ENCODE assay signal across 8 mouse cellular contexts in genomic region chr12:99639847-99640213, GRCm38 (mm10).
DNase-seq lines count a peak whose midpoint lies in the region; ATAC-seq lines count a peak whose summit lies in the region.

No protein-coding gene starts in this region.

- H3K9me3 ChIP-seq in megakaryocyte, embryonic 14.5 days: peaks cover 46% of the 10 kb centered on the region
- H3K9me3 ChIP-seq in hindbrain, embryonic 14.5 days (ENCODE audit: control insufficient read depth, low read length): peaks cover 17% of the 10 kb centered on the region; the same call in 1 of the 2 replicates
- peaks cover 10% of the 10 kb centered on the region; the same call in 1 of the 2 replicates for H3K9me3 ChIP-seq in midbrain, embryonic 14.5 days (ENCODE audit: control insufficient read depth, low read length)

- H3K4me3 ChIP-seq in megakaryocyte, embryonic 14.5 days (replicated peaks): peak overlapping the region; percentile 89
- H3K4me3 ChIP-seq in hindbrain, embryonic 14.5 days (replicated peaks; ENCODE audit: low read length): no peak overlapping the region
- no peak overlapping the region for H3K4me3 ChIP-seq in midbrain, embryonic 14.5 days (replicated peaks; ENCODE audit: low read depth, low read length)

- 0 out of 2 replicates have a peak overlapping the region, but pooled peaks have one; percentile 51 for H3K4me2 ChIP-seq in hindbrain, embryonic 14.5 days (replicated peaks)
- H3K4me2 ChIP-seq in midbrain, embryonic 14.5 days (ENCODE audit: low read length): peak overlapping the region; percentile 46

- H3K9ac ChIP-seq in hindbrain, embryonic 14.5 days: no peak overlapping the region
- H3K9ac ChIP-seq in midbrain, embryonic 14.5 days (replicated peaks; ENCODE audit: low read length): no peak overlapping the region

- DNase-seq in embryo, embryonic 11 days: peak; percentile 81
- DNase-seq in hindbrain, embryonic 14.5 days (ENCODE audit: low spot score): peak; percentile 56
- DNase-seq in midbrain, embryonic 14.5 days: peak; percentile 77
- DNase-seq in lung, postnatal 36 days: no peak
- DNase-seq in adrenal gland, postnatal 36 days: no peak

- H3K27me3 ChIP-seq in megakaryocyte, embryonic 14.5 days (replicated peaks): peaks cover under 1% of the 10 kb centered on the region
- no peaks in the 10 kb centered on the region for H3K27me3 ChIP-seq in hindbrain, embryonic 14.5 days (ENCODE audit: control insufficient read depth, insufficient read depth, low read length)
- no peaks in the 10 kb centered on the region for H3K27me3 ChIP-seq in midbrain, embryonic 14.5 days (ENCODE audit: control insufficient read depth, insufficient read depth, low read length)

- H3K4me1 ChIP-seq in megakaryocyte, embryonic 14.5 days: peaks cover 43% of the 10 kb centered on the region
- peaks cover 21% of the 10 kb centered on the region for H3K4me1 ChIP-seq in hindbrain, embryonic 14.5 days (replicated peaks; ENCODE audit: control insufficient read depth, insufficient read depth, low read length)
- H3K4me1 ChIP-seq in midbrain, embryonic 14.5 days (ENCODE audit: control insufficient read depth, insufficient read depth, low read length): peaks cover 20% of the 10 kb centered on the region

- no peak for ATAC-seq in megakaryocyte, adult 5-6 weeks (ENCODE audit: poor library complexity, severe bottlenecking)
- ATAC-seq in hindbrain, embryonic 14.5 days (ENCODE audit: low FRiP score): peak; percentile 56; the same call in 1 of the 2 replicates
- ATAC-seq in midbrain, embryonic 14.5 days (ENCODE audit: low FRiP score, low TSS enrichment): peak; percentile 64; the same call in 1 of the 2 replicates
- no peak for ATAC-seq in inflammation-experienced regulatory T-cells, adult 6 months

- 4% methylated on average over 8 of the region's 8 CpGs for WGBS in hindbrain, embryonic 14.5 days
- 1% methylated on average over 8 of the region's 8 CpGs for WGBS in midbrain, embryonic 14.5 days

- H3K36me3 ChIP-seq in megakaryocyte, embryonic 14.5 days (replicated peaks; ENCODE audit: low read length): peaks cover 23% of the 10 kb centered on the region
- H3K36me3 ChIP-seq in hindbrain, embryonic 14.5 days (replicated peaks; ENCODE audit: control insufficient read depth, insufficient read depth): no peaks in the 10 kb centered on the region
- no peaks in the 10 kb centered on the region for H3K36me3 ChIP-seq in midbrain, embryonic 14.5 days (ENCODE audit: control insufficient read depth, insufficient read depth, low read length)

- no peak overlapping the region for H3K27ac ChIP-seq in hindbrain, embryonic 14.5 days
- 0 out of 2 replicates have a peak overlapping the region, but pooled peaks have one; percentile 58 for H3K27ac ChIP-seq in midbrain, embryonic 14.5 days (replicated peaks; ENCODE audit: low read depth, low read length)

Comparison
In these comparisons a context has a peak if more than half of its experiments do, and no peak if none do; other contexts are left out.
1. ATAC-seq: peak in hindbrain, embryonic 14.5 days (single experiment) and midbrain, embryonic 14.5 days (single experiment); none in megakaryocyte, adult 5-6 weeks (single experiment) and inflammation-experienced regulatory T-cells, adult 6 months (single experiment).
2. DNase-seq: peak in embryo, embryonic 11 days (single experiment), hindbrain, embryonic 14.5 days (single experiment) and midbrain, embryonic 14.5 days (single experiment); none in lung, postnatal 36 days (single experiment) and adrenal gland, postnatal 36 days (0 of 2).